Mouse (Mus musculus): Measurements from ENCODE around the gene Slc7a15.

Slc7a15 gene

GRCm38 (mm10) chr12:8482169-8482568, 116.7 kb downstream of the Slc7a15 start:
- DNase-seq (ENCODE audit: low spot score in 2 of 2) = no peak

Data from right cerebral cortex, adult 2 months (tissue).